In the genomic region with DNA sequence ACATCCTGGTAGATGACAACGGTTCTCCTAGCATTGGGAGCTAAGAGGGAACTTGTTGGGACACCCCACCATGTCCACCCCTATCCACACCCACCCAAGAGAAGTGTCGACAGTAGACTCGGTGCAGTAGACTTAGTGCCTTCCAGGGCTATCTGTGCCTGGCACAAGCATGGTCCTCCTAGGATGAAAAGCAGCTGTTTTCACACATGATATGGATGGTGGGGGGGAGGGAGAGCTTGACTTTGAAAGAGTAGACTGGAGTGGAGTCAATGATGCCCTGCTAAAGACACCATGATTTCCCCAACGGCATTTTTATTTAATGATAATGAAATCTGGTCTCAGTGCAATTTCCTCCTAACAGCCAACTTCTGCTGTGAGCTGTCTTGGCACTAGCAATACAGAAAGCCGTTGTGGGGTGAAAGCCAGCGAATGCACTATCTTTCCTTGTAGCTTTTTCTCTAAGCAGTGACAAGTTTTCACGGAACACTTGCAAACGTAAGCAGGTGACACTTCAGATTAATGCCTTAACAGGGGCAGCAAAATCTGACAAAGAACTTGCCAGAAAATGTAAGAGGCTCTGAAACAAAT, we compare ENCODE assay signal across 12 mouse cellular contexts.
A peak's percentile ranks its signal among the peaks of the same experiment; 100 is the strongest.
DNase-seq lines count a peak whose midpoint lies in the region; ATAC-seq lines count a peak whose summit lies in the region.
"Had no signal": no experiment of that assay in that cellular context is flagged by ENCODE, and none has a peak within 500 bp of the region (broad histone marks: within the 10 kb centered on the region; RNA-seq: fewer than 3 reads in every experiment).

No protein-coding gene starts in this region.

- no peak overlapping the region for H3K4me3 ChIP-seq in hindbrain, embryonic 13.5 days
- H3K4me3 ChIP-seq in hindbrain, embryonic 11.5 days (ENCODE audit: low read depth, low read length) = no peak overlapping the region
- no peak overlapping the region for H3K4me3 ChIP-seq in heart, embryonic 16.5 days (ENCODE audit: low read length)
- H3K4me3 ChIP-seq: embryonic facial prominence, embryonic 13.5 days; midbrain, embryonic 12.5 days had no signal

- DNase-seq in hindbrain, embryonic 11.5 days (ENCODE audit: low spot score) = no peak
- peak; percentile 46 to 54 for DNase-seq in right cerebral cortex, postnatal 10 days (ENCODE audit: low spot score in 2 of 2)
- no peak for DNase-seq in right cerebral cortex, adult 18-20 months
- peak; percentile 31 for DNase-seq in right cerebral cortex, postnatal 25 days
- no peak for DNase-seq in c-Kit-positive CD71-positive TER-119-positive erythroid progenitor cells, embryonic 14.5 days (ENCODE audit: low spot score)
- DNase-seq: cerebellum, adult 11 months had no signal

- no peak overlapping the region for H3K9ac ChIP-seq in hindbrain, embryonic 13.5 days
- no peak overlapping the region for H3K9ac ChIP-seq in hindbrain, embryonic 11.5 days (ENCODE audit: low read depth, low read length)
- H3K9ac ChIP-seq in heart, embryonic 16.5 days (ENCODE audit: low read length) = no peak overlapping the region
- H3K9ac ChIP-seq: embryonic facial prominence, embryonic 13.5 days; liver, embryonic 14.5 days; midbrain, embryonic 12.5 days had no signal

- H3K27me3 ChIP-seq in hindbrain, embryonic 13.5 days = no peaks in the 10 kb centered on the region
- no peaks in the 10 kb centered on the region for H3K27me3 ChIP-seq in hindbrain, embryonic 11.5 days (ENCODE audit: control insufficient read depth, insufficient read depth, low read length)
- no peaks in the 10 kb centered on the region for H3K27me3 ChIP-seq in heart, embryonic 16.5 days (ENCODE audit: control insufficient read depth, insufficient read depth, low read length)
- H3K27me3 ChIP-seq: embryonic facial prominence, embryonic 13.5 days; midbrain, embryonic 12.5 days had no signal

- H3K4me1 ChIP-seq in hindbrain, embryonic 13.5 days (replicated peaks) = peaks cover 10% of the 10 kb centered on the region
- H3K4me1 ChIP-seq in hindbrain, embryonic 11.5 days (replicated peaks; ENCODE audit: control insufficient read depth, insufficient read depth, low read length) = no peaks in the 10 kb centered on the region
- H3K4me1 ChIP-seq in heart, embryonic 16.5 days (ENCODE audit: control insufficient read depth, insufficient read depth, low read length) = peaks cover 18% of the 10 kb centered on the region
- H3K4me1 ChIP-seq: midbrain, embryonic 12.5 days had no signal

- 0 out of 2 replicates have a peak, but pooled peaks have one; percentile 21 for ATAC-seq in hindbrain, embryonic 13.5 days (ENCODE audit: low FRiP score)
- no peak for ATAC-seq in hindbrain, embryonic 11.5 days (ENCODE audit: low FRiP score)
- peak; percentile 25; the same call in 1 of the 2 replicates for ATAC-seq in heart, embryonic 16.5 days (replicated peaks; ENCODE audit: extremely low read depth, insufficient read depth, low FRiP score)
- ATAC-seq: activated CD4-positive, CD25-positive, alpha-beta regulatory T cell, adult 4 months had no signal

- H3K4me2 ChIP-seq in hindbrain, embryonic 13.5 days = no peak overlapping the region
- H3K4me2 ChIP-seq in hindbrain, embryonic 11.5 days (replicated peaks; ENCODE audit: low read depth, low read length) = no peak overlapping the region
- no peak overlapping the region for H3K4me2 ChIP-seq in heart, embryonic 16.5 days (ENCODE audit: low read depth, low read length)
- H3K4me2 ChIP-seq: embryonic facial prominence, embryonic 13.5 days; midbrain, embryonic 12.5 days had no signal

- WGBS in hindbrain, embryonic 13.5 days = 79% methylated on average over 8 of the region's 8 CpGs
- 85% methylated on average over 8 of the region's 8 CpGs for WGBS in hindbrain, embryonic 11.5 days
- 32% methylated on average over 8 of the region's 8 CpGs for WGBS in heart, embryonic 16.5 days

- no peaks in the 10 kb centered on the region for H3K9me3 ChIP-seq in hindbrain, embryonic 13.5 days
- no peaks in the 10 kb centered on the region for H3K9me3 ChIP-seq in hindbrain, embryonic 11.5 days (ENCODE audit: control insufficient read depth, low read length)
- H3K9me3 ChIP-seq in heart, embryonic 16.5 days (replicated peaks; ENCODE audit: control insufficient read depth, low read length) = no peaks in the 10 kb centered on the region
- H3K9me3 ChIP-seq: embryonic facial prominence, embryonic 13.5 days; midbrain, embryonic 12.5 days had no signal

- H3K27ac ChIP-seq in hindbrain, embryonic 13.5 days = no peak overlapping the region
- no peak overlapping the region for H3K27ac ChIP-seq in hindbrain, embryonic 11.5 days (ENCODE audit: low read depth, low read length)
- no peak overlapping the region; the same call in 1 of the 2 replicates for H3K27ac ChIP-seq in heart, embryonic 16.5 days (ENCODE audit: low read length)
- H3K27ac ChIP-seq: embryonic facial prominence, embryonic 13.5 days; liver, embryonic 14.5 days; midbrain, embryonic 12.5 days had no signal

- H3K36me3 ChIP-seq in hindbrain, embryonic 13.5 days = no peaks in the 10 kb centered on the region
- H3K36me3 ChIP-seq in hindbrain, embryonic 11.5 days (ENCODE audit: control insufficient read depth, insufficient read depth, low read length) = no peaks in the 10 kb centered on the region
- no peaks in the 10 kb centered on the region for H3K36me3 ChIP-seq in heart, embryonic 16.5 days (ENCODE audit: control insufficient read depth, insufficient read depth)
- H3K36me3 ChIP-seq: embryonic facial prominence, embryonic 13.5 days; midbrain, embryonic 12.5 days had no signal

Comparison
In these comparisons a context has a peak if more than half of its experiments do, and no peak if none do; other contexts are left out.
1. DNase-seq: peak in right cerebral cortex, postnatal 10 days (2 of 2) and right cerebral cortex, postnatal 25 days (single experiment); none in hindbrain, embryonic 11.5 days (single experiment), right cerebral cortex, adult 18-20 months (single experiment) and c-Kit-positive CD71-positive TER-119-positive erythroid progenitor cells, embryonic 14.5 days (single experiment).